ENCODE assay signal across 36 mouse cellular contexts in genomic region chr9:30910491-30910890, GRCm38 (mm10). TPM values are rescaled to one million over a fixed set of nuclear protein-coding genes. Genes with fewer than 3 reads are reported as not detected.
"Had no signal": no experiment of that assay in that cellular context is flagged by ENCODE, and none has a peak within 500 bp of the region (broad histone marks: within the 10 kb centered on the region; RNA-seq: fewer than 3 reads in every experiment).

No protein-coding gene starts in this region.

- DNase-seq: liver; liver, embryonic 13.5 days; liver, postnatal 0 days; lung, adult 18-20 months; lung, adult 2 months; lung, embryonic 14.5 days; lung, postnatal 10 days; lung, postnatal 14 days; lung, postnatal 36 days; lung, postnatal 4 days; midbrain, embryonic 14.5 days had no signal

- H3K4me2 ChIP-seq: limb, embryonic 12.5 days; limb, embryonic 13.5 days; limb, embryonic 15.5 days; liver, embryonic 11.5 days; liver, embryonic 12.5 days; liver, embryonic 13.5 days; liver, embryonic 15.5 days; lung, embryonic 14.5 days; lung, embryonic 15.5 days; midbrain, embryonic 11.5 days; midbrain, embryonic 12.5 days; midbrain, embryonic 13.5 days; midbrain, embryonic 15.5 days; neural tube, embryonic 13.5 days had no signal

- H3K4me1 ChIP-seq: limb, embryonic 10.5 days; liver, embryonic 12.5 days; liver, embryonic 15.5 days; megakaryocyte, embryonic 14.5 days; midbrain, embryonic 10.5 days; midbrain, embryonic 12.5 days; midbrain, embryonic 13.5 days; midbrain, embryonic 15.5 days; neural tube, embryonic 13.5 days had no signal

- H3K4me3 ChIP-seq: limb, embryonic 10.5 days; limb, embryonic 12.5 days; limb, embryonic 13.5 days; limb, embryonic 15.5 days; liver, embryonic 12.5 days; liver, embryonic 13.5 days; liver, embryonic 15.5 days; lung, embryonic 15.5 days; midbrain, embryonic 10.5 days; midbrain, embryonic 12.5 days; midbrain, embryonic 13.5 days; midbrain, embryonic 15.5 days; myocyte; neural tube, embryonic 13.5 days had no signal

- H3K9me3 ChIP-seq: limb, embryonic 10.5 days; limb, embryonic 12.5 days; limb, embryonic 13.5 days; limb, embryonic 15.5 days; liver, embryonic 12.5 days; liver, embryonic 13.5 days; liver, embryonic 15.5 days; lung, embryonic 15.5 days; megakaryocyte, embryonic 14.5 days; midbrain, embryonic 10.5 days; midbrain, embryonic 12.5 days; midbrain, embryonic 13.5 days; midbrain, embryonic 15.5 days; neural tube, embryonic 13.5 days had no signal

- ATAC-seq: liver, embryonic 12.5 days; liver, postnatal 0 days; lung, postnatal 0 days; midbrain, embryonic 13.5 days; midbrain, embryonic 15.5 days; midbrain, embryonic 16.5 days had no signal

- H3K36me3 ChIP-seq: liver, embryonic 12.5 days; liver, embryonic 13.5 days; liver, embryonic 15.5 days; lung, embryonic 15.5 days; midbrain, embryonic 10.5 days; midbrain, embryonic 12.5 days; midbrain, embryonic 13.5 days; midbrain, embryonic 15.5 days; neural tube, embryonic 13.5 days had no signal

- H3K9ac ChIP-seq: limb, embryonic 12.5 days; limb, embryonic 13.5 days; limb, embryonic 15.5 days; liver, embryonic 12.5 days; liver, embryonic 13.5 days; liver, embryonic 14.5 days; liver, embryonic 15.5 days; liver, postnatal 0 days; lung, embryonic 14.5 days; lung, embryonic 15.5 days; midbrain, embryonic 12.5 days; midbrain, embryonic 13.5 days; midbrain, embryonic 15.5 days; neural tube, embryonic 13.5 days had no signal

- H3K27me3 ChIP-seq: limb, embryonic 13.5 days; limb, embryonic 15.5 days; liver, embryonic 12.5 days; liver, embryonic 13.5 days; liver, embryonic 15.5 days; lung, embryonic 15.5 days; midbrain, embryonic 12.5 days; midbrain, embryonic 13.5 days; midbrain, embryonic 15.5 days; neural tube, embryonic 13.5 days had no signal

- H3K27ac ChIP-seq: limb, embryonic 10.5 days; limb, embryonic 12.5 days; limb, embryonic 13.5 days; limb, embryonic 15.5 days; liver, embryonic 12.5 days; liver, embryonic 13.5 days; liver, embryonic 14.5 days; liver, embryonic 15.5 days; lung, embryonic 15.5 days; macrophage; midbrain, embryonic 10.5 days; midbrain, embryonic 12.5 days; midbrain, embryonic 13.5 days; midbrain, embryonic 15.5 days; neural tube, embryonic 13.5 days had no signal

RNA-seq across cellular contexts. Expression of gene Adamts15, which starts 11.8 kb away (rescaled TPM):
- total RNA-seq: megakaryocyte-erythroid progenitor cell, adult 5-6 weeks; monocyte, adult 5-6 weeks had no signal
- polyA plus RNA-seq: myocyte had no signal

RNA-seq across cellular contexts. Expression of gene Adamts8, which starts 31.9 kb away (rescaled TPM):
- total RNA-seq: liver, adult 2 months; megakaryocyte progenitor cell, adult 5-6 weeks; megakaryocyte, adult 5-6 weeks; megakaryocyte-erythroid progenitor cell, adult 5-6 weeks; monocyte, adult 5-6 weeks had no signal
- polyA plus RNA-seq: liver, adult 2 months; macrophage; myocyte had no signal
